Mouse (Mus musculus) olfactory bulb, adult 2 months (tissue): Measurements from ENCODE around the gene Ccdc12. TPM values are rescaled to one million over a fixed set of nuclear protein-coding genes. Genes with fewer than 3 reads are reported as not detected.

Source experiments
- H3K27ac ChIP-seq: fragments of 200-500 bp; 2 replicates; pipeline ENCODE4 v1.5.1; 2012; ENCODE audit warnings: low read depth, low read length; ENCODE audit not compliant: insufficient read depth
- H3K4me1 ChIP-seq: fragments of 200-500 bp; 2 replicates; pipeline ENCODE4 v1.6.1; 2012; ENCODE audit warnings: low read length; ENCODE audit not compliant: control insufficient read depth, insufficient read depth
- H3K4me3 ChIP-seq: fragments of 200-500 bp; 2 replicates; pipeline ENCODE4 v1.5.1; 2012; ENCODE audit warnings: mild to moderate bottlenecking, low read depth, low read length, moderate library complexity; ENCODE audit not compliant: insufficient read depth
- CTCF ChIP-seq: fragments of 200-500 bp; IDR thresholded peaks from 2 replicates; pipeline ENCODE4 v1.5.1; 2012; ENCODE audit warnings: low read depth, mild to moderate bottlenecking, low read length, moderate library complexity; ENCODE audit not compliant: insufficient read depth
- POLR2A ChIP-seq: fragments of 200-500 bp; IDR thresholded peaks from 2 replicates; pipeline ENCODE4 v1.6.1; 2012; ENCODE audit warnings: mild to moderate bottlenecking, low read depth, low read length, moderate library complexity; ENCODE audit not compliant: insufficient read depth
- WGBS: fragments of 180-500 bp; shearing (Covaris S2); methylation state at CpG from one replicate; pipeline ENCODE4 v1.1.7; 2018; 5-methylcytosine and 5-hydroxymethylcytosine counted together
- polyA plus RNA-seq: library from polyadenylated mRNA; stranded (reverse); fragments of >200 nt; gene quantifications from 2 replicates; pipeline ENCODE4 v1.2.4, GENCODE M21; 2012; ENCODE audit warnings: low replicate concordance; ENCODE audit not compliant: missing spikeins, insufficient read depth, insufficient read length

Ccdc12 gene
- polyA plus RNA-seq, 1 experiment: not detected

- Histone ChIP-seq H3K27ac (no peak overlapping the region), H3K4me1 (peaks cover 38% of the 10 kb centered on the region), H3K4me3 (no peak overlapping the region)
- TF ChIP-seq POLR2A (no peak), CTCF (no peak)
- 16% methylated on average over 8 of the region's 8 CpGs for WGBS
Measured at GRCm38 (mm10) chr9:110729841-110730240, 73.5 kb downstream of the Ccdc12 start.

DNA sequence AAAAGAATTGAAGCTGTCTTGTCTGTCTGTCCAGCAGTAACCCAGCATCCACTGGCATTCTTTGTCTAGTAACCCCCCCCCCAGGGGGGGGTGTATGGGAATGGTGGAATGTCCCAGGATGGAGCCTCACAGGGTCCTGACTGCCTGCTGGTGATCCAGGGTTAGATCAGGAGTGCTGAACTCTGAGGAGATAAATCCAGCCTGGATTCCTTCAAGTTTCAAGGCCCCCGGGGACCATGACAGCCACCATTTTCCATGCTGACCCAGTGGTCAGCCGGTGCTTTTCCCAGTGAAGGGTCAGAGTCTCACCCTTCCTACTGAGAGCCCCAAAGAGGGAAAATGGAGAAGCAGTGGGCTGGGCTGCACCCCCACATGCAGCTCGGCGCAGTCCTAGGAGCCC, 75.6 kb downstream of the Ccdc12 start:
- TF ChIP-seq POLR2A (no peak), CTCF (no peak)
- H3K4me1 ChIP-seq: peaks cover 20% of the 10 kb centered on the region
- H3K27ac ChIP-seq: no peak overlapping the region
- WGBS: 68% methylated on average over 4 of the region's 4 CpGs
- no peak overlapping the region for H3K4me3 ChIP-seq

DNA sequence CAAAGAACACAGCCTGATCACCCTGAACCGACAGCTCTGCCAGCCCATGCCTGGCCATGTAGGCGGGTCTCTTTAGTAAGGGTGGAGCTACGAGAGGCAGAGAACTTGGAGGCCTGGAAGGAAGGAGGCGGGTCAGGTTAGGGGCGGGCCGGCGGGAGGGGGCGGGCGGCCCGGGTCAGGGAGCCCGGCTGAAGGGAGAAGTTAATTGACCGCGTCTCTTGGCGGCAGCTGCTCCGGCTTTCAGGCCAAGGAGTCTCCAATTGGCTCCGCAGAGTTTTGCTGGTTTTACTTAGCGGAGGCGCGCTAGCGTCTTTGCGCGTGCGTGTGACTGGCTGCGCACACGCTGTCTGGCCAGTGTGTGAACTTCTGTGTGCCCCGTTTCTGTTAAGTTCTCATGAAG, 76.3 kb downstream of the Ccdc12 start:
- H3K4me1 ChIP-seq: peaks cover 12% of the 10 kb centered on the region
- no peak overlapping the region for H3K27ac ChIP-seq
- peak overlapping the region; percentile 28 for H3K4me3 ChIP-seq
- TF ChIP-seq POLR2A (no peak), CTCF (no peak)
- WGBS: 1% methylated on average over 26 of the region's 26 CpGs

DNA sequence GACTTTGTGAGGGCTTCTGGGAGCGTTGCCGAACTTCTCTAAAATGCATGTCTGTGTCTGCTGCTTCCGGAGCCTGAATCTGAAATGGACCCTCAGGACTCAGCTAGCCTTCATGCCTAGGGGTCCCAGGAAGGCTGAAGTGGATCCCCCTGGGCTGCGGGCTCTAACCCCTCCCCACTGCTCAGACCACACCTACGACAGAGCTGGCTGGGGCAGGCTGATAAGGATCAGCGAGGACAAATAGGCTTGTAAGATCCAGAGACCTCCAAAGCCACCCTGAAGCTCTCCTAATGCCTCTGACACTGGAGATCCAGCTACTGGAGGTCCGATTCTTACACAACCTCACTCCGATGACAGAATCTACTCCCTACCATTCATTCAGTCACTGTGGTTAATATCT, 76.8 kb downstream of the Ccdc12 start:
- 16% methylated on average over 8 of the region's 8 CpGs for WGBS
- Histone ChIP-seq H3K4me1 (peaks cover 10% of the 10 kb centered on the region), H3K4me3 (peak overlapping the region; percentile 28), H3K27ac (no peak overlapping the region)
- no peak for TF ChIP-seq POLR2A
- TF ChIP-seq CTCF: no peak

GRCm38 (mm10) chr9:110734154-110734553, 77.9 kb downstream of the Ccdc12 start:
- TF ChIP-seq POLR2A: no peak
- TF ChIP-seq CTCF: no peak
- 83% methylated on average over 7 of the region's 7 CpGs for WGBS
- Histone ChIP-seq H3K4me1 (peaks cover 10% of the 10 kb centered on the region), H3K4me3 (no peak overlapping the region), H3K27ac (no peak overlapping the region)

DNA sequence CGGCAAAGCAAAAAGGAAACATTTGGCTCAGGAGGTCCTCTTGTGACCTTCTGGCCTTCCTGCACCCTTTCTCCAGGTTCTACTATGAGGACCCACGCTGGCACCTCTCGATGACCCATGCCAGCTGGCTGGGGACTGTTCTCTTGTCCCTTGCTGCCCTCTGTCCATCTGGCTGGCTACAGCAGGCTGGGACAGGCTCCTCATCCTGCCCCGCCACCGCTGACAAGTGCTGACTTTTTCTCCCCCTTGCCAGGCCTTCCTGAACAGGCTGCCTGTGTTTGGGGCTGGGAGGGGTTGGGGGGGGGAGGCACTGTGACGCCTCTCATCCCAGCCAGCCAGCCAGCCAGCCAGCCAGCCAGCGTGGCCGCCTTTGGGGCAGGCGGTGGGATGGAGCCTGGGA, 80.1 kb downstream of the Ccdc12 start:
- no peak for TF ChIP-seq POLR2A
- TF ChIP-seq CTCF: no peak
- no peak overlapping the region for H3K4me3 ChIP-seq
- H3K27ac ChIP-seq: no peak overlapping the region
- peaks cover 10% of the 10 kb centered on the region for H3K4me1 ChIP-seq
- 57% methylated on average over 9 of the region's 9 CpGs for WGBS

- H3K4me3 ChIP-seq: no peak overlapping the region
- WGBS: 21% methylated on average over 1 of the region's 1 CpGs
- TF ChIP-seq CTCF: no peak
- TF ChIP-seq POLR2A: no peak
- H3K4me1 ChIP-seq: peaks cover 10% of the 10 kb centered on the region
- no peak overlapping the region for H3K27ac ChIP-seq
Measured at GRCm38 (mm10) chr9:110738054-110738453, 81.8 kb downstream of the Ccdc12 start.

- no peak overlapping the region for H3K27ac ChIP-seq
- no peak overlapping the region for H3K4me3 ChIP-seq
- no peak for TF ChIP-seq POLR2A
- no peak for TF ChIP-seq CTCF
- 92% methylated on average over 7 of the region's 7 CpGs for WGBS
- peaks cover 11% of the 10 kb centered on the region for H3K4me1 ChIP-seq
Measured at GRCm38 (mm10) chr9:110739961-110740360, 83.7 kb downstream of the Ccdc12 start.

- 13% methylated on average over 17 of the region's 17 CpGs for WGBS
- H3K27ac ChIP-seq: no peak within 1 kb of the TSS
- H3K4me3 ChIP-seq: peak within 1 kb of the TSS; percentile 47
- H3K4me1 ChIP-seq: peaks cover 11% of the 10 kb centered on the region
- TF ChIP-seq CTCF: no peak
- TF ChIP-seq POLR2A: no peak
Measured at GRCm38 (mm10) chr9:110741711-110742294, 85.5 kb downstream of the Ccdc12 start, which contains the start of gene Myl3. Myl3 (plus strand) TSS chr9:110741861.
